Mouse (Mus musculus) skeletal muscle tissue, adult 2 months (tissue): ENCODE results near the gene Gon4l.
A peak's percentile ranks its signal among the peaks of the same experiment; 100 is the strongest.

Source experiments
- DNase-seq: peaks from one replicate; pipeline ENCODE4 v3.0.0-alpha.2; 2012; ENCODE audit warnings: low read depth, low spot score

Gon4l gene

GRCm38 (mm10) chr3:88906393-88907159 lies 71.5 kb downstream of the Gon4l start:
- no peak for DNase-seq

DNA sequence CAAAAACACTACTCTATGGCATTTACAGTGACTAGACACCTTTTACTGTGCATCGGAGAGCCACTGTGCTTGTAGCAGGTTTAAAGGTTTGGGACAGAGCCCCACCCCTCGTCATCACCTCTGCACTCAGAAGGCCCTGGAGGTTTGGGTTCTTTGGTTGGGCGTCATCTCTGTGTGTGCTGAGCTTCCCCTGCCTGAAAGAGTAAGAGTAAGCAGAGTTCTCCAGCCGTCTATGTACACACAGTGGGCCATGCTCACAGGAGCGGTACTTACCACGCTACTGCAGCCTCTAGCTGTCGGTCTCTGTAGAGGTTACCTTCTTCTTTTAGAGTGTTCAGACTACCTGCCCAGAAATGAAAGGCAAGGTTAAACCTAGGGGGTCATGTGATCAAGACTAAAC lies 77.6 kb downstream of the Gon4l start:
- DNase-seq, result no peak

DNA sequence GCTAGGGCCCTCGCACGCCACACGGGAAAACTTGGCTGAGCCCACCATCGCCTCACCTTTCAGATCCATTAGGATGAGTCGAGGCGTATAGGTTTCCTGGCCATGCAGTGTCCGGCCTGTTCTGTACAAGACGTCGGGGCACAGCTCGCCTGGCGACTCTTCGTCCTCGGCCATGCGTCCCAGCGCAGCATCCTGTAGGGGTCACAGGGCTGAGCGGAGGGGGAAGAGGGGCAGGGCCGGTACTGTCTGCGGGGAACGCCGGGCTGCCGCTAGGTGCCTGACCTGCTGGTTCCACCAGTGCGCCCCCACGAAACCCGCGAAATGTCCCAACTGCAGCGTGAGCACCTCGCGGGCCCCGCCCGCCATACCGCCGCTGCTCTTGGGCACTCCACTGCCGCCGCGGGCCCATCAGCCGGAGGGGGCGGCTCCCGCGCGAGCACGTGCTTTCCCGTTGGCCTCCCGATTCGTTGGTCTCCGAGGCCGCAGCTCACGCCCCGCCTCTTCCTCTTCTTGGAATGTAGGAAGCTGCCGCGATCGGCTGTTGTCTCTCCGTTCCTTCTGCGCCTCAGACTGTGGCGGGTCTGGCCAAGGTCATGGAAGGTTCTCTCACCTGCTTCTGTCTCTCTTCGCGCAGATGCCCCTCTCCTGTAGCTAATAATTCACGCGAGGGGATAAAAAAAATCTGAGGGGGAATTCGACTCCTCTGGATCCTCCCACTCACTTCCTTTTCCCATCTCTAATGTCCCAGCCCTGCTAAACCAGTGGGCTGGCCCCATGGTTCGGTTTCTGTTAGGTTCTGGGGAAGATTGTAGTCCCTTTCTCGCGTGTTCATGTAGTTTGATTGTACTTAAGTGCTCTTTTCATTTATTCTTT lies 78.7 kb downstream of the Gon4l start, which contains the start of gene Msto1:
TSS of gene Msto1 (minus strand) at position 489 of the 873 bp plus-strand sequence.
- DNase-seq, result peak; percentile 80

DNA sequence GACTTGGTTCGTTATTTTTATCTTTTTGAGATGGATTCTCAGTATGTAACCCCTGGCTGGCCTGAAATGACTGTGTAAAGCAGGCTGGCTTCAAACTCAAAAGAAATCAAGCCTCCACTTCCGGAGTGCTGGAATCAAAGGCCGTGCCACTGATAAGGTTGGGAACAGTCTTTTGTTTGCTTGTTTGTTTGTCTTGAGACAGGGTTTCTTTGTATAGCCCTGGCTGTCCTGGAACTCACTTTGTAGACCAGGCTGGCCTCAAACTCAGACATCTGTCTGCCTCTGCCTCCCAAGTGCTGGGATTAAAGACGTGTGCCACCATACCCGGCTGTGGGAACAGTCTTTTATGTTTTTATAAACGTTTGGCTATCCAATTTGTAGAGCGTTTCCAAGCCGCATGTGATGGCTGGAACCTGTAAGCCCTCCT lies 79.4 kb downstream of the Gon4l start:
- no peak for DNase-seq

- DNase-seq, result no peak
These were observed 84.0 kb downstream of the Gon4l start for GRCm38 (mm10) chr3:88918981-88919380.

GRCm38 (mm10) chr3:88921411-88921810 lies 86.4 kb downstream of the Gon4l start:
- DNase-seq, result no peak

DNA sequence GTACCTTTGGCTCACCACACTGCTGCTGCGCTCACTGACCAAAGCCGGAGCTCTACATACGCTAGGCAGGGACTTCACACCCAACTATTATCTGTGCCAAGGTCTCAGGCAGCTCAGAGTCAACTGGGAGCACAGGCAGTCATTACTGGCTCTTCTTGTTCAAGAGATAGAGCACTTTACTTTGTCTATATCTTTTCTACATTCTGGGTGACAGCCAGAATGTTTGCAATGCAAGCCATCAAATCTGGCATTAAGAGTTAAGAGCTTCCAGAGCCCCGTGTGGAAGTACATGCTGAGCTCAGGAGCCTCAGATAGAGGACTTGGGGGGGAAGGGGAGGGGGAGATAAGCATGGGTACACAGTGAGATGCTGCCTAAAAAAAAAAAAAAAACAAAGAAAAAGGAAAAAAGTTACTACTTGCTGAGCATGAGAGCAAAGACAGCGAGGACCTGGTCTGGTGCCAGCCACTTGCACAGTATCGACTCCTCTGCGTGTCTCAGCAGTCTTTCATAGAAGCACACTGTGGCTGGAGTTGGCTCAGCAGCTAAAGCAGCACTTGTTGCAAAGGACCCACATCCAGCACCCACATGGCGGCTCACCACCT lies 89.1 kb downstream of the Gon4l start:
- DNase-seq, result no peak

DNA sequence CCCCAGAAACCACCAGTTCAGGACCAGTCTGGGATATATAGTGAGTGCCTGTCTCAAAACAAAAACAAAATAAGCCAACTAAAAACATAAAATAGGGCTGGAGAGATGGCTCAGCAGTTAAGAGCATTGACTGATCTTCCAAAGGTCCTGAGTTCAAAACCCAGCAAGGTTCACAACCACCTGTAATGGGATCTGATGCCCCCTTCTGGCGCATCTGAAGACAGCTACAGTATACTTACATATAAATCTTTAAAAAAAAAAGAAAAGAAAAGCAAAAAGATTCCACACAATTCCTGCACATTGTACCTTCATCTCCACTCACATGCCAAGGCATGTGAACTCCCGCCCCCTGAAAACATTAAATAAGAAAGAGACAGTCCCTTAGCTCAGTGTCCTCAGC lies 90.6 kb downstream of the Gon4l start:
- no peak for DNase-seq

DNA sequence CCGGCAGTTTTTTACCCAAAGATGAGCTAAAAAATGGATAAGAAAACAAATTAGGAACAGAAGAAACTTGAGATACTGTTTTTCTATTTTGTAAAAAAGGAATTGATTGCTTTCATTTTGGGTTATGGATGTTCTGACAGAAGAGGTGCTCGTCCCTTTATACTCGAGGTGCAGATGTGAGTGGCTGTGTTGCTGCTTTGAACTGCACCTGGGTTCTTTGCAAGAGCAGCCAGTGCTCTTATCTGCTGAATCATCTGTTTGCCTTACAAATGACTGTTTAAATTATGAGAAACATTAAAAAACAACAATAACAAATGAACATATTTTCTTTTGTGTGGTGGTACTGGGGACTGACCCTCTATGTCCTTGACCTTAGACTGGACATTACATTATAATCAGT lies 94.5 kb downstream of the Gon4l start:
- DNase-seq, result no peak

GRCm38 (mm10) chr3:88939071-88939470 lies 104.0 kb downstream of the Gon4l start:
- DNase-seq, result no peak

- peak; percentile 37 for DNase-seq
These were observed 104.7 kb downstream of the Gon4l start for GRCm38 (mm10) chr3:88939749-88940148.

- no peak for DNase-seq
These were observed 107.4 kb downstream of the Gon4l start for GRCm38 (mm10) chr3:88942316-88942880.

DNA sequence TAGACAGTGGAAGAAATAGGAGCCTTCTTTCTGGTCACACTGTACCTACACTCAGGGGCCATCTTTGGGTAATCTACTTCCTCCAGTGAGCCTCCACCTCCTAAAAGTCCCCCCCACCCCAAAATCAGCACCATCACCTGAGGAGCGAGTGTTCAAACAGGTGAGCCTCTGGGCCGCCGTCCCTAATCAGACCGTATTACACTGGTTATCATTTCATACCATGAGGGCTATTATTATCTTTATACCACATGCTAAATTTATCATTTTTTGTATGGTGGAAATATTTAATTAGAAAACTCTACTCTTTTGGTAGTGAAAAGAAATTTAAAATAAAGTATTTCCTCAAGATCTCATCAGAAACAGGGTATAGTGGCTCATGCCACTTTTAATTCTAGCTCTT lies 109.1 kb downstream of the Gon4l start:
- no peak for DNase-seq

- DNase-seq, result peak; percentile 84
These were observed 115.0 kb downstream of the Gon4l start for GRCm38 (mm10) chr3:88949786-88950575.

DNA sequence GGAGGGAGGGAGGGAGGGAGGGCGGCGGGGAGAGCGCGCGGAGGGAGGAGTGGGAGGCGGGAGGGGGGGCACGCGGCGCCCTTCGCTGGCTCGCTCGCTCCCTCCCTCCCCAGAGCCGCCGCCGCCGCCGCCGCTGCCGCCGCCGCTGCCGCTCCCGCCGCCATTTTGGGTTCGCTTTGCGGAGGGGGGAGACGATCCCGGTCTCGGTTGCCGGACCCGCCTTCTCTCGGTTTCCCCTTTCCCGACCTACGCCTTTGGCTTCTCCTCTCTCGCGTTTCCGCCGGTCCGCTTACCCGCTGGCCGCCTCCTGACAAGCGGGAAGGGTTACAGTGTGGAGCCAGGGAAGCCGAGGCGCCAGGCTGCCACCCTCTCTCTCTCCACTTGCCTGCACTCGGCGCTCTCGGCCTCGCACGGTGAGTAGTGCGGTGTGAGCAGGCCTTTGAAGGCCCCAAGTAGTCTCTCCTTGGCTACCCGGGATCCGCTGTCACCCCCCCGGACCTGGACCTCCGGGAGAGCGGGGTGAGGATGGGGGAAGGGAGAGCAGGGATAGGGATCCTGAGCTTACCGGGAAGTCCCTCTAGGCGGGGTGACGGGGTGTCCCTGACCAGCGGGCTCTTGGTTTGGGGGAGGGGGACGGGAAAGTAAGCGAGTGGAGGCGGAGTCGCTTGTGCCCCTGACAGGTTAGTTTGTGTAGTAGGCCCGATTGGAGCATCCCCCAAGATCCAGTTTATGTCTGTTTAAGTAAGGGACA lies 115.7 kb downstream of the Gon4l start, which contains the start of the genes Ash1l and Dap3:
TSS of gene Ash1l (plus strand) at position 47 of the 751 bp plus-strand sequence.
TSS of gene Dap3 (minus strand) at position 606 of the 751 bp plus-strand sequence.
- peak; percentile 68 for DNase-seq

- DNase-seq, result no peak
These were observed 116.3 kb downstream of the Gon4l start for GRCm38 (mm10) chr3:88951327-88951800.

GRCm38 (mm10) chr3:88953246-88953645 lies 118.2 kb downstream of the Gon4l start:
- no peak for DNase-seq

DNA sequence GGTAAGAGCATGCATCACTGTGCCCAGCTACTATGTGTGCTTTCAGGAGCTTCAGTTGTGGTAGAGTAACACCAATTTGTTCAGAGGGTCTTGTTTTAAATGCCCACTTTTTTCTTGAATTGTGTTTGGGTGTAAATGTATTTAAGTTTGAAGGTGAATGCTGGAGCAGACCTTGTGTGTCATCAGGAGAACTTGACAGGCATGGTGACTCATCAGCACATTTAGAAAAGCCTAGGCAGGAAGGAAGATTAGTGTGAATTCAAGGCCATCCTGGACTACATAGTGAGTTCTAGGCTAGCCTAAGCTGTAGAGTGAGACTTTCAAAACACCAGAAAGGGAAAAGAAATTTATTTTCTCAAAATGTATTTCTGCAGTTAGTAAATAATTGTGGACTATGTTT lies 118.7 kb downstream of the Gon4l start:
- no peak for DNase-seq
